In the genomic region with DNA sequence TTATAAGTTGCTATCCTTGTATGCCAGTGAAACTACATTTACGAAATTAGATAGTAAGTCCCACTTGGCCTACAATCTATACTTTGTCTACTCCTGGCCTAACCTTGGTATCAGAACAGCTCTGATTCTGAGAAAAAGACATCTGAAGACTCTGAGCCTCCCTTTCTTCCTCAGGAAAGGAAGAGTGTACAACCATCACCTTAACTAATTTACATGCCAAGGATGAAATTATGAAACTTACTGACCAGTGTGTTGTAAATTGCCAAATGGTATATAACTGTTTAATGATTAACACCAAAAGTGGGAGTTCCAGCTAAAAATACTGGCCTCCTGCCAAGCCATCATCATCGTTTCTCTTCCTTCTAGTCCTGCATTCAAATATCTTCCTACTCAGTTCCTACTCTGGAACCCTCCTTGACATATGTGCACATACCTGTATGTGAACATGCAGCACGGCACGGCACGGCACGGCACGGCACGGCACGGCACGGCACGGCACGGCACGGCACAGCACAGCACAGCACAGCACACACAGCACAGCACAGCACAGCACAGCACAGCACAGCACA, we compare ENCODE assay signal across 24 mouse cellular contexts. TPM values are rescaled to one million over a fixed set of nuclear protein-coding genes. Genes with fewer than 3 reads are reported as not detected.
DNase-seq lines count a peak whose midpoint lies in the region; ATAC-seq and TF ChIP-seq lines count a peak whose summit lies in the region.
"Had no signal": no experiment of that assay in that cellular context is flagged by ENCODE, and none has a peak within 500 bp of the region (broad histone marks: within the 10 kb centered on the region; RNA-seq: fewer than 3 reads in every experiment).

No protein-coding gene starts in this region.

- peak; percentile 73 for ATAC-seq in intestine, embryonic 15.5 days
- ATAC-seq in intestine, embryonic 16.5 days: peak; percentile 69
- peak; percentile 41; the same call in 1 of the 2 replicates for ATAC-seq in intestine, postnatal 0 days
- no peak for ATAC-seq in liver, embryonic 12.5 days
- ATAC-seq: activated CD4-positive, CD25-positive, alpha-beta regulatory T cell, adult 4 months; CD4-positive, CD25-positive, alpha-beta regulatory T cell, adult 4 months; Patski had no signal

- no peaks in the 10 kb centered on the region for H3K9me3 ChIP-seq in intestine, embryonic 15.5 days
- H3K9me3 ChIP-seq in intestine, embryonic 16.5 days (ENCODE audit: control insufficient read depth, low read length): no peaks in the 10 kb centered on the region
- H3K9me3 ChIP-seq in intestine, postnatal 0 days (ENCODE audit: control insufficient read depth): no peaks in the 10 kb centered on the region
- H3K9me3 ChIP-seq in liver, embryonic 12.5 days (replicated peaks): no peaks in the 10 kb centered on the region

- no peak overlapping the region for H3K4me2 ChIP-seq in intestine, embryonic 15.5 days (replicated peaks)
- no peak overlapping the region for H3K4me2 ChIP-seq in intestine, embryonic 16.5 days (ENCODE audit: low read depth, low read length)
- no peak overlapping the region for H3K4me2 ChIP-seq in intestine, postnatal 0 days (replicated peaks; ENCODE audit: low read depth)
- no peak overlapping the region for H3K4me2 ChIP-seq in liver, embryonic 12.5 days

- DNase-seq in spleen, postnatal 4 days (ENCODE audit: low spot score in 2 of 2): no peak
- DNase-seq in Muller cell, postnatal 12 days (ENCODE audit: inconsistent ontology term): no peak
- DNase-seq in spleen, postnatal 36 days (ENCODE audit: low spot score in 2 of 2): no peak
- DNase-seq: adrenal gland, adult 2 months; adrenal gland, adult 8-10 months; adrenal gland, postnatal 10 days; adrenal gland, postnatal 14 days; adrenal gland, postnatal 25 days; adrenal gland, postnatal 36 days; B cell, adult 2 months; cerebellum, adult 11 months; cerebellum, adult 11-12 months; cerebellum, adult 18-20 months had no signal

- H3K27me3 ChIP-seq in intestine, embryonic 15.5 days (replicated peaks): no peaks in the 10 kb centered on the region
- H3K27me3 ChIP-seq in intestine, embryonic 16.5 days (replicated peaks; ENCODE audit: control insufficient read depth, insufficient read depth, low read length): no peaks in the 10 kb centered on the region
- no peaks in the 10 kb centered on the region for H3K27me3 ChIP-seq in intestine, postnatal 0 days (replicated peaks; ENCODE audit: control insufficient read depth, insufficient read depth, low read length)
- no peaks in the 10 kb centered on the region for H3K27me3 ChIP-seq in small intestine, adult 2 months (ENCODE audit: control insufficient read depth, insufficient read depth, low read length)
- no peaks in the 10 kb centered on the region for H3K27me3 ChIP-seq in liver, embryonic 12.5 days (replicated peaks)
- H3K27me3 ChIP-seq: CH12.LX, Patski had no signal

- no peak for TF ChIP-seq POLR2A in small intestine, adult 2 months (IDR thresholded peaks at IDR 0.05; ENCODE audit: low read depth, low read length)

- H3K4me1 ChIP-seq in intestine, embryonic 15.5 days (replicated peaks): no peaks in the 10 kb centered on the region
- 0 out of 2 replicates have a peak, but pooled peaks cover 2% of the 10 kb centered on the region for H3K4me1 ChIP-seq in intestine, embryonic 16.5 days (ENCODE audit: control insufficient read depth, insufficient read depth, low read length)
- H3K4me1 ChIP-seq in intestine, postnatal 0 days (replicated peaks; ENCODE audit: control insufficient read depth, insufficient read depth, low read length): no peaks in the 10 kb centered on the region
- peaks cover 2% of the 10 kb centered on the region; the same call in 1 of the 2 replicates for H3K4me1 ChIP-seq in small intestine, adult 2 months (ENCODE audit: control insufficient read depth, insufficient read depth, insufficient read length, low read length)
- no peaks in the 10 kb centered on the region for H3K4me1 ChIP-seq in liver, embryonic 12.5 days

- TF ChIP-seq CTCF in intestine, postnatal 0 days (IDR thresholded peaks at IDR 0.05; ENCODE audit: low read depth): no peak
- no peak for TF ChIP-seq CTCF in small intestine, adult 2 months (IDR thresholded peaks at IDR 0.05; ENCODE audit: extremely low read depth, insufficient read length, insufficient replicate concordance, low read depth, low read length)

- 90% methylated on average over 13 of the region's 13 CpGs for WGBS in intestine, embryonic 15.5 days
- WGBS in intestine, embryonic 16.5 days: 92% methylated on average over 13 of the region's 13 CpGs
- 90% methylated on average over 13 of the region's 13 CpGs for WGBS in intestine, postnatal 0 days
- 76% methylated on average over 13 of the region's 13 CpGs for WGBS in small intestine, adult 2 months
- WGBS in liver, embryonic 12.5 days (ENCODE audit: insufficient replicate concordance): 87% methylated on average over 13 of the region's 13 CpGs

- H3K27ac ChIP-seq in intestine, embryonic 15.5 days: no peak overlapping the region
- no peak overlapping the region for H3K27ac ChIP-seq in intestine, embryonic 16.5 days (ENCODE audit: low read length)
- H3K27ac ChIP-seq in intestine, postnatal 0 days (ENCODE audit: low read depth, low read length): no peak overlapping the region
- H3K27ac ChIP-seq in small intestine, adult 2 months (ENCODE audit: insufficient read depth, low read depth, low read length): no peak overlapping the region
- no peak overlapping the region for H3K27ac ChIP-seq in liver, embryonic 12.5 days

- no peak overlapping the region for H3K9ac ChIP-seq in intestine, embryonic 15.5 days
- H3K9ac ChIP-seq in intestine, embryonic 16.5 days (ENCODE audit: low read depth, low read length): no peak overlapping the region
- H3K9ac ChIP-seq in intestine, postnatal 0 days (ENCODE audit: low read depth, low read length): no peak overlapping the region
- H3K9ac ChIP-seq in liver, embryonic 12.5 days: no peak overlapping the region

- H3K36me3 ChIP-seq in intestine, embryonic 15.5 days: no peaks in the 10 kb centered on the region
- no peaks in the 10 kb centered on the region for H3K36me3 ChIP-seq in intestine, embryonic 16.5 days (ENCODE audit: control insufficient read depth, insufficient read depth, low read length)
- no peaks in the 10 kb centered on the region for H3K36me3 ChIP-seq in intestine, postnatal 0 days (ENCODE audit: control insufficient read depth, insufficient read depth)
- no peaks in the 10 kb centered on the region for H3K36me3 ChIP-seq in small intestine, adult 2 months (ENCODE audit: control insufficient read depth, insufficient read depth, low read length)
- no peaks in the 10 kb centered on the region for H3K36me3 ChIP-seq in liver, embryonic 12.5 days
- H3K36me3 ChIP-seq: G1E had no signal

- no peak overlapping the region for H3K4me3 ChIP-seq in intestine, embryonic 15.5 days (replicated peaks)
- no peak overlapping the region for H3K4me3 ChIP-seq in intestine, embryonic 16.5 days (ENCODE audit: low read length)
- H3K4me3 ChIP-seq in intestine, postnatal 0 days (ENCODE audit: low read depth, low read length): no peak overlapping the region
- peak overlapping the region; percentile 36; the same call in 1 of the 2 replicates for H3K4me3 ChIP-seq in small intestine, adult 2 months (ENCODE audit: low read depth, low read length)
- no peak overlapping the region for H3K4me3 ChIP-seq in liver, embryonic 12.5 days

RNA-seq across cellular contexts. Expression of a gene that starts 44.4 kb away (rescaled TPM):
- polyA plus RNA-seq in intestine, embryonic 15.5 days (2015; fragmentation: Nextera tagmentation; extraction: Ambion mirVana): not detected in 2 replicates
- polyA plus RNA-seq in intestine, embryonic 16.5 days (2015; fragmentation: Nextera tagmentation; extraction: Ambion mirVana): 0.13 TPM in 1 of 2 replicates, not detected in the other
- polyA plus RNA-seq in intestine, postnatal 0 days (2015; fragmentation: Nextera tagmentation; extraction: Ambion mirVana): not detected in 2 replicates
- polyA plus RNA-seq in small intestine, adult 2 months (2012; rRNA removed): not detected in 2 replicates
- 0.18 TPM in 1 of 2 replicates, not detected in the other for polyA plus RNA-seq in liver, embryonic 12.5 days (2016; fragmentation: Nextera tagmentation; extraction: Ambion mirVana)
- polyA plus RNA-seq: activated CD4-positive, CD25-positive, alpha-beta regulatory T cell, adult 4 months; adrenal gland, adult 2 months; brain, embryonic 14.5 days; CD4-positive, CD25-positive, alpha-beta regulatory T cell, adult 4 months; G1E; Patski had no signal
